Mouse (Mus musculus) adrenal gland, postnatal 10 days (tissue): Measurements from ENCODE around the gene Hnrnpa2b1. TPM values are rescaled to one million over a fixed set of nuclear protein-coding genes. Genes with fewer than 3 reads are reported as not detected.
A peak's percentile ranks its signal among the peaks of the same experiment; 100 is the strongest.
"Not testable (repeated sequence)": the region's sequence is repeated elsewhere in the genome, so short reads cannot be mapped to it uniquely, and the experiment has no call there.

Experiments
- DNase-seq: peaks from one replicate; pipeline ENCODE4 v3.0.0; 2021; ENCODE audit warnings: mixed read lengths
- long read RNA-seq, 2 experiments: library from polyadenylated mRNA; stranded (forward); transcript quantifications; one replicate each; pipeline ENCODE4 v2.0.0; 2021
- total RNA-seq, 2 experiments: library from RNA; stranded (reverse); gene quantifications; 2 replicates each; pipeline ENCODE4 v1.2.3; 2021

The Hnrnpa2b1 gene
- total RNA-seq = 100 to 1,000 TPM; 559 to 669 TPM
- long read RNA-seq, experiment 1, transcript Hnrnpa2b1-210 (10 exons, 1,518 nt) = minor isoform, 94 of 745 reads
- long read RNA-seq, experiment 1, transcript Hnrnpa2b1-203 (12 exons, 1,728 nt) = minor isoform, 21 of 745 reads
- long read RNA-seq, experiment 1, transcript Hnrnpa2b1-201 (10 exons, 1,647 nt) = minor isoform, 30 of 745 reads
- long read RNA-seq, experiment 1, transcript Hnrnpa2b1-204 (11 exons, 1,638 nt) = major isoform, 256 of 745 reads
- long read RNA-seq, experiment 1, partial matches to known transcripts = 173 of 745 reads
- long read RNA-seq, experiment 1, other reads (novel, unspliced or antisense) = 152 of 745 reads
- long read RNA-seq, experiment 2, transcript Hnrnpa2b1-204 (11 exons, 1,638 nt) = major isoform, 102 of 771 reads
- long read RNA-seq, experiment 2, transcript Hnrnpa2b1-202 (12 exons, 1,662 nt) = minor isoform, 10 of 771 reads
- long read RNA-seq, experiment 2, transcript Hnrnpa2b1-210 (10 exons, 1,518 nt) = minor isoform, 35 of 771 reads
- long read RNA-seq, experiment 2, transcript Hnrnpa2b1-201 (10 exons, 1,647 nt) = minor isoform, 13 of 771 reads
- long read RNA-seq, experiment 2, partial matches to known transcripts = 457 of 771 reads
- long read RNA-seq, experiment 2, other reads (novel, unspliced or antisense) = 138 of 771 reads

GRCm38 (mm10) chr6:51469715-51470310 is at the start of gene Hnrnpa2b1:
Gene Hnrnpa2b1, minus strand, starts transcription at chr6:51469894.
- DNase-seq = peak; percentile 99

GRCm38 (mm10) chr6:51514860-51515259 is 45.2 kb upstream of the Hnrnpa2b1 start:
- DNase-seq = no peak

GRCm38 (mm10) chr6:51513745-51514144 is 44.1 kb upstream of the Hnrnpa2b1 start:
- no peak for DNase-seq

GRCm38 (mm10) chr6:51510946-51511345 is 41.3 kb upstream of the Hnrnpa2b1 start:
- no peak for DNase-seq

GRCm38 (mm10) chr6:51510094-51510493 is 40.4 kb upstream of the Hnrnpa2b1 start:
- peak; percentile 79 for DNase-seq

- DNase-seq = peak; percentile 84
Measured at GRCm38 (mm10) chr6:51508750-51509648, 39.3 kb upstream of the Hnrnpa2b1 start.

- no peak for DNase-seq
Measured at GRCm38 (mm10) chr6:51507556-51507955, 37.9 kb upstream of the Hnrnpa2b1 start.

GRCm38 (mm10) chr6:51505671-51506070 is 36.0 kb upstream of the Hnrnpa2b1 start:
- no peak for DNase-seq

GRCm38 (mm10) chr6:51497321-51498111 is 27.8 kb upstream of the Hnrnpa2b1 start:
- no peak for DNase-seq

GRCm38 (mm10) chr6:51489787-51490186 is 20.1 kb upstream of the Hnrnpa2b1 start:
- DNase-seq = peak; percentile 70

GRCm38 (mm10) chr6:51486731-51487130 is 17.0 kb upstream of the Hnrnpa2b1 start:
- DNase-seq = no peak

GRCm38 (mm10) chr6:51486076-51486710 is 16.5 kb upstream of the Hnrnpa2b1 start:
- no peak for DNase-seq

- no peak for DNase-seq
Measured at GRCm38 (mm10) chr6:51485646-51486045, 16.0 kb upstream of the Hnrnpa2b1 start.

GRCm38 (mm10) chr6:51484556-51484955 is 14.9 kb upstream of the Hnrnpa2b1 start:
- not testable (repeated sequence) for DNase-seq

GRCm38 (mm10) chr6:51483861-51484260 is 14.2 kb upstream of the Hnrnpa2b1 start:
- DNase-seq = no peak

GRCm38 (mm10) chr6:51481548-51481947 is 11.9 kb upstream of the Hnrnpa2b1 start:
- no peak for DNase-seq

GRCm38 (mm10) chr6:51479136-51479731 is 9.5 kb upstream of the Hnrnpa2b1 start:
- DNase-seq = no peak

- DNase-seq = no peak
Measured at GRCm38 (mm10) chr6:51472213-51472612, 2.5 kb upstream of the Hnrnpa2b1 start.

GRCm38 (mm10) chr6:51471782-51472181 is 2.1 kb upstream of the Hnrnpa2b1 start:
- DNase-seq = no peak

- DNase-seq = no peak
Measured at GRCm38 (mm10) chr6:51471179-51471505, 1.4 kb upstream of the Hnrnpa2b1 start.
